Comparison of ENCODE assay signal across 8 mouse cellular contexts in the genomic region with DNA sequence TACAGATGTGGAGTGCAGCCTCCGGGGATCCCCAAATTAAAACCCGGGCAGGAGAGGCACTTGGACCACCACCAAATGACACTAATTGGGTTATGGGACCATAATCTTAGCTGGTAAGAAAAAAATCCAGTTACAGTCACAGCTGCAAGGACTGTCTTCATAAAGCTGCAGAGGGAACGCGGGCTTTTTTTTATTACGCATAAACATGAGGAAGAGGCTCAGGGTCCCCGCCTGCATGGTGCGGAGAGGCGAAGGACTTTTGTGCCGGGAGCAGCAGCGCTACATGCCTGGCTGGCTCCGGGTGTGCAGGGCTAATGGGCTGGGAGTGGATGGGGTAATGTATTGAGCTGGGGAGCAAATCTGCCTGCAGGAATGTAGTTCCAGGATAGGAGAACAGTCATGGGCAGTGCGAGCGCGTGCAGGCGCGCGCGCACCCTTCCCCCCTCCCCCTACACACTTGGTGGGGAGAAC. TPM values are rescaled to one million over a fixed set of nuclear protein-coding genes. Genes with fewer than 3 reads are reported as not detected.
DNase-seq lines count a peak whose midpoint lies in the region; ATAC-seq and TF ChIP-seq lines count a peak whose summit lies in the region.

No protein-coding gene starts in this region.

- H3K36me3 ChIP-seq in heart, embryonic 10.5 days: no peaks in the 10 kb centered on the region
- no peaks in the 10 kb centered on the region for H3K36me3 ChIP-seq in thymus, adult 2 months (ENCODE audit: control insufficient read depth, insufficient read depth, low read length)
- H3K36me3 ChIP-seq in hindbrain, postnatal 0 days (ENCODE audit: insufficient read depth, low read length): no peaks in the 10 kb centered on the region

- DNase-seq in heart, embryonic 10.5 days (ENCODE audit: low spot score): no peak
- DNase-seq in heart, postnatal 14 days: no peak
- no peak for DNase-seq in thymus, adult 2 months
- DNase-seq in thymus, adult 18-20 months: no peak
- DNase-seq in hindbrain, postnatal 0 days (ENCODE audit: low spot score): peak; percentile 63
- DNase-seq in mesoderm, embryonic 11.5 days (ENCODE audit: low read depth, low spot score): peak; percentile 60
- DNase-seq in thymus, postnatal 0 days (ENCODE audit: low spot score): peak; percentile 33
- DNase-seq in adrenal gland, postnatal 14 days: no peak

- peak overlapping the region; percentile 60 for H3K4me2 ChIP-seq in hindbrain, postnatal 0 days (ENCODE audit: low read depth, low read length)

- WGBS in heart, embryonic 10.5 days: 2% methylated on average over 18 of the region's 18 CpGs
- WGBS in thymus, adult 2 months: 22% methylated on average over 18 of the region's 18 CpGs
- under 1% methylated on average over 18 of the region's 18 CpGs for WGBS in hindbrain, postnatal 0 days

- TF ChIP-seq POLR2A in thymus, adult 2 months (IDR thresholded peaks at IDR 0.05; ENCODE audit: control insufficient read depth, extremely low read depth, insufficient read depth, low read length, poor library complexity): no peak

- peaks cover 35% of the 10 kb centered on the region for H3K4me1 ChIP-seq in heart, embryonic 10.5 days
- peaks cover 22% of the 10 kb centered on the region for H3K4me1 ChIP-seq in thymus, adult 2 months (replicated peaks; ENCODE audit: control insufficient read depth, insufficient read depth, low read length)
- H3K4me1 ChIP-seq in hindbrain, postnatal 0 days (ENCODE audit: insufficient read depth, low read length): peaks cover 11% of the 10 kb centered on the region

- H3K27me3 ChIP-seq in heart, embryonic 10.5 days (ENCODE audit: insufficient read depth, poor library complexity, severe bottlenecking): peaks cover 72% of the 10 kb centered on the region
- H3K27me3 ChIP-seq in thymus, adult 2 months (ENCODE audit: control insufficient read depth, insufficient read depth, low read length): no peaks in the 10 kb centered on the region; the same call in 1 of the 2 replicates
- H3K27me3 ChIP-seq in hindbrain, postnatal 0 days (ENCODE audit: insufficient read depth, low read length): no peaks in the 10 kb centered on the region

- TF ChIP-seq CTCF in thymus, adult 2 months (IDR thresholded peaks at IDR 0.05; ENCODE audit: borderline replicate concordance, control insufficient read depth, extremely low read depth, insufficient read depth, low read length, poor library complexity): no peak
- no peak for TF ChIP-seq CTCF in hindbrain, postnatal 0 days (IDR thresholded peaks at IDR 0.05; ENCODE audit: low read depth)

- intact Hi-C loops in heart, postnatal 14 days (cut with DNase I): loop anchor here (5.0 kb wide), 1 partner anchor 48 kb away; no protein-coding TSS in a partner anchor

- peak overlapping the region; percentile 89 for H3K27ac ChIP-seq in heart, embryonic 10.5 days
- H3K27ac ChIP-seq in thymus, adult 2 months (ENCODE audit: control insufficient read depth, insufficient read depth, low read length): no peak overlapping the region
- H3K27ac ChIP-seq in hindbrain, postnatal 0 days: peak overlapping the region; percentile 81

- no peaks in the 10 kb centered on the region for H3K9me3 ChIP-seq in heart, embryonic 10.5 days
- H3K9me3 ChIP-seq in hindbrain, postnatal 0 days (ENCODE audit: low read length): no peaks in the 10 kb centered on the region

- ATAC-seq in hindbrain, postnatal 0 days: peak; percentile 40

- peak overlapping the region; percentile 52 for H3K9ac ChIP-seq in hindbrain, postnatal 0 days (replicated peaks; ENCODE audit: low read length)

- H3K4me3 ChIP-seq in heart, embryonic 10.5 days: peak overlapping the region; percentile 70
- peak overlapping the region; percentile 40 for H3K4me3 ChIP-seq in thymus, adult 2 months (ENCODE audit: control insufficient read depth, insufficient read depth, low read length)
- H3K4me3 ChIP-seq in hindbrain, postnatal 0 days (ENCODE audit: low read length): peak overlapping the region; percentile 38

RNA-seq across cellular contexts. Expression of gene Sertad4, which starts 20.3 kb away (rescaled TPM):
- polyA plus RNA-seq in heart, embryonic 10.5 days (2016; fragmentation: Nextera tagmentation; extraction: Ambion mirVana): 7.5 and 11.5 TPM in 2 replicates
- total RNA-seq in heart, postnatal 14 days (2021): 1 to 10 TPM; 4.8 to 6.3 TPM
- polyA plus RNA-seq in thymus, adult 2 months (2012; rRNA removed): 1.6 and 2.3 TPM in 2 replicates
- 5.3 and 5.4 TPM in 2 replicates for total RNA-seq in hindbrain, postnatal 0 days (2014; rRNA removed)
- polyA plus RNA-seq in hindbrain, postnatal 0 days (2015; fragmentation: Nextera tagmentation; extraction: Ambion mirVana): 13.2 and 14.2 TPM in 2 replicates
- polyA plus RNA-seq in thymus, postnatal 0 days (2015; fragmentation: Nextera tagmentation; extraction: Ambion mirVana): 2.6 and 3.2 TPM in 2 replicates
- 5.9 and 6.6 TPM in 2 replicates for total RNA-seq in adrenal gland, postnatal 14 days (2021)

Comparison
In these comparisons a context has a peak if more than half of its experiments do, and no peak if none do; other contexts are left out.
1. DNase-seq: peak in hindbrain, postnatal 0 days (single experiment), mesoderm, embryonic 11.5 days (single experiment) and thymus, postnatal 0 days (single experiment); none in heart, embryonic 10.5 days (single experiment), heart, postnatal 14 days (0 of 2), thymus, adult 2 months (single experiment), thymus, adult 18-20 months (0 of 2) and adrenal gland, postnatal 14 days (single experiment).
2. Peak in every context shown above with its lines, with median percentiles within 50 percentile points of each other: H3K4me3 ChIP-seq.